Mouse (Mus musculus): ENCODE results near the gene Upf1. TPM values are rescaled to one million over a fixed set of nuclear protein-coding genes. Genes with fewer than 3 reads are reported as not detected.

Gene Upf1
- polyA plus RNA-seq, 1 experiment from 2014 or later = 14.5 TPM

GRCm38 (mm10) chr8:70315624-70316510 lies 37.2 kb downstream of the Upf1 start, which contains the start of gene Cers1:
Gene Cers1, plus strand, starts transcription at chr8:70315775.
- peak within 1 kb of the TSS; percentile 85 for H3K4me2 ChIP-seq
- H3K4me3 ChIP-seq = peak within 1 kb of the TSS; percentile 76
- WGBS = 2% methylated on average over 66 of the region's 66 CpGs
- peak within 1 kb of the TSS; percentile 88 for H3K27ac ChIP-seq (replicated peaks)
- peaks cover 41% of the 10 kb centered on the region for H3K36me3 ChIP-seq
- H3K27me3 ChIP-seq = no peaks in the 10 kb centered on the region
- H3K4me1 ChIP-seq (replicated peaks) = peaks cover 40% of the 10 kb centered on the region
- ATAC-seq (ENCODE audit: low FRiP score, low read depth) = peak; percentile 67
- peak within 1 kb of the TSS; percentile 73 for H3K9ac ChIP-seq
- no peaks in the 10 kb centered on the region for H3K9me3 ChIP-seq

- Histone ChIP-seq H3K4me2 (no peak overlapping the region), H3K4me3 (no peak overlapping the region), H3K27me3 (no peaks in the 10 kb centered on the region), H3K9me3 (no peaks in the 10 kb centered on the region), H3K27ac (replicated peaks) (no peak overlapping the region), H3K4me1 (replicated peaks) (peaks cover 40% of the 10 kb centered on the region), H3K9ac (no peak overlapping the region), H3K36me3 (peaks cover 42% of the 10 kb centered on the region)
- 94% methylated on average over 2 of the region's 2 CpGs for WGBS
- ATAC-seq (ENCODE audit: low FRiP score, low read depth) = no peak
Measured at GRCm38 (mm10) chr8:70313399-70313798, 39.7 kb downstream of the Upf1 start.

GRCm38 (mm10) chr8:70309311-70309710 lies 43.8 kb downstream of the Upf1 start:
- H3K4me2 ChIP-seq = no peak overlapping the region
- no peak overlapping the region for H3K27ac ChIP-seq (replicated peaks)
- no peak for ATAC-seq (ENCODE audit: low FRiP score, low read depth)
- no peaks in the 10 kb centered on the region for H3K9me3 ChIP-seq
- no peak overlapping the region for H3K4me3 ChIP-seq
- no peaks in the 10 kb centered on the region for H3K27me3 ChIP-seq
- 48% methylated on average over 2 of the region's 2 CpGs for WGBS
- H3K9ac ChIP-seq = no peak overlapping the region
- peaks cover 61% of the 10 kb centered on the region for H3K36me3 ChIP-seq
- H3K4me1 ChIP-seq (replicated peaks) = peaks cover 6% of the 10 kb centered on the region; the same call in 1 of the 2 replicates

GRCm38 (mm10) chr8:70302901-70303300 lies 50.2 kb downstream of the Upf1 start:
- H3K9me3 ChIP-seq = no peaks in the 10 kb centered on the region
- ATAC-seq (ENCODE audit: low FRiP score, low read depth) = peak; percentile 23; the same call in 1 of the 2 replicates
- peak overlapping the region; percentile 57 for H3K27ac ChIP-seq (replicated peaks)
- peaks cover 26% of the 10 kb centered on the region for H3K4me1 ChIP-seq (replicated peaks)
- H3K9ac ChIP-seq = peak overlapping the region; percentile 64
- peak overlapping the region; percentile 63 for H3K4me3 ChIP-seq
- 5% methylated on average over 16 of the region's 16 CpGs for WGBS
- H3K27me3 ChIP-seq = no peaks in the 10 kb centered on the region
- H3K36me3 ChIP-seq = peaks cover 25% of the 10 kb centered on the region
- H3K4me2 ChIP-seq = peak overlapping the region; percentile 84

GRCm38 (mm10) chr8:70302358-70302890 lies 50.7 kb downstream of the Upf1 start, which contains the start of the genes Ddx49 and Cope:
Gene Ddx49, minus strand, starts transcription at chr8:70302489.
Gene Cope, plus strand, starts transcription at chr8:70302518.
- Histone ChIP-seq H3K4me1 (replicated peaks) (peaks cover 26% of the 10 kb centered on the region), H3K27me3 (no peaks in the 10 kb centered on the region), H3K27ac (replicated peaks) (peak within 1 kb of the TSS; percentile 57), H3K4me2 (peak within 1 kb of the TSS; percentile 84), H3K9ac (peak within 1 kb of the TSS; percentile 66), H3K9me3 (no peaks in the 10 kb centered on the region), H3K4me3 (peak within 1 kb of the TSS; percentile 63), H3K36me3 (peaks cover 25% of the 10 kb centered on the region)
- WGBS = under 1% methylated on average over 40 of the region's 40 CpGs
- ATAC-seq (ENCODE audit: low FRiP score, low read depth) = peak; percentile 92

GRCm38 (mm10) chr8:70300881-70301280 lies 52.2 kb downstream of the Upf1 start:
- Histone ChIP-seq H3K4me3 (no peak overlapping the region), H3K36me3 (peaks cover 32% of the 10 kb centered on the region), H3K9me3 (no peaks in the 10 kb centered on the region), H3K4me1 (replicated peaks) (peaks cover 26% of the 10 kb centered on the region), H3K27ac (replicated peaks) (no peak overlapping the region), H3K9ac (no peak overlapping the region), H3K27me3 (no peaks in the 10 kb centered on the region), H3K4me2 (no peak overlapping the region)
- 79% methylated on average over 3 of the region's 3 CpGs for WGBS
- ATAC-seq (ENCODE audit: low FRiP score, low read depth) = no peak

GRCm38 (mm10) chr8:70293988-70294405 lies 59.1 kb downstream of the Upf1 start:
- Histone ChIP-seq H3K27ac (replicated peaks) (no peak overlapping the region), H3K4me1 (replicated peaks) (no peaks in the 10 kb centered on the region), H3K9ac (no peak overlapping the region), H3K4me3 (no peak overlapping the region), H3K27me3 (no peaks in the 10 kb centered on the region), H3K36me3 (peaks cover 64% of the 10 kb centered on the region), H3K9me3 (no peaks in the 10 kb centered on the region), H3K4me2 (no peak overlapping the region)
- 66% methylated on average over 5 of the region's 5 CpGs for WGBS
- no peak for ATAC-seq (ENCODE audit: low FRiP score, low read depth)

- H3K27ac ChIP-seq (replicated peaks) = no peak overlapping the region
- no peak overlapping the region for H3K4me3 ChIP-seq
- no peak for ATAC-seq (ENCODE audit: low FRiP score, low read depth)
- H3K36me3 ChIP-seq = peaks cover 24% of the 10 kb centered on the region
- H3K4me1 ChIP-seq (replicated peaks) = peaks cover 22% of the 10 kb centered on the region
- no peak overlapping the region for H3K9ac ChIP-seq
- 88% methylated on average over 8 of the region's 8 CpGs for WGBS
- no peaks in the 10 kb centered on the region for H3K9me3 ChIP-seq
- no peaks in the 10 kb centered on the region for H3K27me3 ChIP-seq
- no peak overlapping the region for H3K4me2 ChIP-seq
Measured at GRCm38 (mm10) chr8:70286737-70287136, 66.3 kb downstream of the Upf1 start.

GRCm38 (mm10) chr8:70285304-70285703 lies 67.8 kb downstream of the Upf1 start:
- Histone ChIP-seq H3K4me2 (no peak overlapping the region), H3K4me1 (replicated peaks) (peaks cover 22% of the 10 kb centered on the region), H3K36me3 (peaks cover 20% of the 10 kb centered on the region), H3K4me3 (no peak overlapping the region), H3K9ac (no peak overlapping the region), H3K9me3 (no peaks in the 10 kb centered on the region), H3K27me3 (no peaks in the 10 kb centered on the region), H3K27ac (replicated peaks) (no peak overlapping the region)
- no peak for ATAC-seq (ENCODE audit: low FRiP score, low read depth)
- 96% methylated on average over 15 of the region's 15 CpGs for WGBS

- no peak overlapping the region for H3K4me3 ChIP-seq
Measured at GRCm38 (mm10) chr8:70284421-70284820, 68.7 kb downstream of the Upf1 start.

GRCm38 (mm10) chr8:70283136-70284077 lies 69.7 kb downstream of the Upf1 start:
- Histone ChIP-seq H3K4me2 (peak overlapping the region; percentile 95), H3K4me3 (peak overlapping the region; percentile 75), H3K9ac (peak overlapping the region; percentile 73), H3K4me1 (replicated peaks) (peaks cover 22% of the 10 kb centered on the region), H3K36me3 (peaks cover 20% of the 10 kb centered on the region), H3K27me3 (no peaks in the 10 kb centered on the region), H3K27ac (replicated peaks) (peak overlapping the region; percentile 65), H3K9me3 (no peaks in the 10 kb centered on the region)
- WGBS = under 1% methylated on average over 55 of the region's 55 CpGs
- ATAC-seq (ENCODE audit: low FRiP score, low read depth) = peak; percentile 60

More at GRCm38 (mm10) chr8:70284421-70284820, 68.7 kb downstream of the Upf1 start:
- Histone ChIP-seq H3K27ac (replicated peaks) (no peak overlapping the region), H3K4me1 (replicated peaks) (peaks cover 22% of the 10 kb centered on the region), H3K27me3 (no peaks in the 10 kb centered on the region), H3K9ac (no peak overlapping the region), H3K9me3 (no peaks in the 10 kb centered on the region), H3K4me2 (no peak overlapping the region), H3K36me3 (peaks cover 20% of the 10 kb centered on the region)
- no peak for ATAC-seq (ENCODE audit: low FRiP score, low read depth)
- WGBS = 79% methylated on average over 5 of the region's 5 CpGs

Measured in hindbrain, embryonic 15.5 days (tissue).